Mouse (Mus musculus) mesoderm, embryonic 11.5 days (tissue): ENCODE results near the gene Dop1b.
A peak's percentile ranks its signal among the peaks of the same experiment; 100 is the strongest.

ENCODE experiments used
- DNase-seq: peaks from one replicate; pipeline ENCODE4 v3.0.0-alpha.2; 2012; ENCODE audit warnings: low read depth, low spot score

The Dop1b gene

GRCm38 (mm10) chr16:93826909-93827308 lies 115.2 kb downstream of the Dop1b start:
- no peak for DNase-seq

- no peak for DNase-seq
Measured at GRCm38 (mm10) chr16:93829526-93829925, 117.8 kb downstream of the Dop1b start.

GRCm38 (mm10) chr16:93830071-93830470 lies 118.4 kb downstream of the Dop1b start:
- no peak for DNase-seq

- peak; percentile 58 for DNase-seq
Measured at GRCm38 (mm10) chr16:93830916-93831315, 119.2 kb downstream of the Dop1b start.

- DNase-seq = peak; percentile 100
Measured at GRCm38 (mm10) chr16:93831627-93832395, 120.1 kb downstream of the Dop1b start, which contains the start of gene Morc3. Morc3 (plus strand) TSS chr16:93832121.

GRCm38 (mm10) chr16:93832451-93833276 lies 121.0 kb downstream of the Dop1b start:
- peak; percentile 58 for DNase-seq

- no peak for DNase-seq
Measured at GRCm38 (mm10) chr16:93833551-93833950, 121.8 kb downstream of the Dop1b start.

- DNase-seq = no peak
Measured at GRCm38 (mm10) chr16:93834076-93834475, 122.4 kb downstream of the Dop1b start.

- DNase-seq = no peak
Measured at GRCm38 (mm10) chr16:93839049-93839448, 127.3 kb downstream of the Dop1b start.

GRCm38 (mm10) chr16:93850527-93850926 lies 138.8 kb downstream of the Dop1b start:
- no peak for DNase-seq

- no peak for DNase-seq
Measured at GRCm38 (mm10) chr16:93859967-93860366, 148.3 kb downstream of the Dop1b start.
